Mouse (Mus musculus) limb, embryonic 15.5 days (tissue): ENCODE measurements around the gene Etv1. TPM values are rescaled to one million over a fixed set of nuclear protein-coding genes. Genes with fewer than 3 reads are reported as not detected.
"Not testable (repeated sequence)": the region's sequence is repeated elsewhere in the genome, so short reads cannot be mapped to it uniquely, and the experiment has no call there.

Experiments used
- ATAC-seq: fragments of 200-750 bp; cut with Nextera tagmentation; 2 replicates; pipeline ENCODE4 v1.8.0; 2017; ENCODE audit warnings: low read depth, moderate TSS enrichment; ENCODE audit not compliant: insufficient number of reproducible peaks, low FRiP score, low TSS enrichment
- H3K27ac ChIP-seq: fragments of 300-500 bp; sonication (generic); 2 replicates; pipeline ENCODE4 v1.5.1; 2015; ENCODE audit warnings: moderate library complexity, mild to moderate bottlenecking, inconsistent platforms
- H3K27me3 ChIP-seq: fragments of 300-500 bp; sonication (generic); 2 replicates; pipeline ENCODE4 v1.6.1; 2015; ENCODE audit warnings: inconsistent platforms
- H3K36me3 ChIP-seq: fragments of 300-500 bp; sonication (generic); 2 replicates; pipeline ENCODE4 v1.6.1; 2015; ENCODE audit warnings: inconsistent platforms
- H3K4me1 ChIP-seq: fragments of 300-500 bp; sonication (generic); 2 replicates; pipeline ENCODE4 v1.6.1; 2015; ENCODE audit warnings: inconsistent platforms
- H3K4me2 ChIP-seq: fragments of 300-500 bp; sonication (generic); 2 replicates; pipeline ENCODE4 v1.6.1; 2015; ENCODE audit warnings: mild to moderate bottlenecking, inconsistent platforms
- H3K4me3 ChIP-seq: fragments of 300-500 bp; sonication (generic); 2 replicates; pipeline ENCODE4 v1.5.1; 2015; ENCODE audit warnings: mild to moderate bottlenecking, inconsistent platforms
- H3K9ac ChIP-seq: fragments of 300-500 bp; sonication (generic); 2 replicates; pipeline ENCODE4 v1.6.1; 2015; ENCODE audit warnings: inconsistent platforms
- H3K9me3 ChIP-seq: fragments of 300-500 bp; sonication (generic); 2 replicates; pipeline ENCODE4 v1.6.1; 2016; ENCODE audit warnings: inconsistent platforms
- WGBS: fragments of 180-500 bp; shearing (Covaris S2); methylation state at CpG from one replicate; pipeline ENCODE4 v1.1.7; 2015; 5-methylcytosine and 5-hydroxymethylcytosine counted together
- polyA plus RNA-seq: library from polyadenylated mRNA; unstranded; fragments of >200 nt; fragmentation: Nextera tagmentation; extraction: Ambion mirVana; gene quantifications from 2 replicates; pipeline ENCODE4 v1.2.1, GENCODE M21; 2015

Etv1 gene
- polyA plus RNA-seq, 1 experiment from 2014 or later = 23.7 TPM

DNA sequence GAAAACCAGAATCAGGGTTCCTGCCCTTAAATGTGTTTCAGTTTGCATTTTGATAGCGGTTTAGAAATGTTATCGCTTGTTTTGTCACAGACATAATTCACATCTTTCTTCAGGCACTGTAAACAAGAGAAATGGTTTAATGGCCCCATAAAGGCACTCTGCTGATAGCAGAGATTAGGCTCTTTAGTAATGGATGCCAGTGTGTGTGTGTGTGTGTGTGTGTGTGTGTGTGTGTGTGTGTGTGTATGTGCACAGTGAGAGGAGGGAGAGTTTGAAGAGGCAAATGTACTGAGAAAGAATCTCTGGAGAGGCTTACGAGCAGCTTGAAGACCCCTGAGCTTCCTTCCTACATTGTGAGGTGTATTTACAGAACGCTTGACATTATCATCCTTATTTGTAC is 41.5 kb downstream of the Etv1 start:
- H3K36me3 ChIP-seq = no peaks in the 10 kb centered on the region
- H3K27ac ChIP-seq = no peak overlapping the region
- H3K27me3 ChIP-seq = no peaks in the 10 kb centered on the region
- ATAC-seq = no peak
- H3K4me2 ChIP-seq = no peak overlapping the region
- H3K9me3 ChIP-seq = no peaks in the 10 kb centered on the region
- no peak overlapping the region for H3K9ac ChIP-seq
- no peaks in the 10 kb centered on the region for H3K4me1 ChIP-seq
- 67% methylated on average over 4 of the region's 4 CpGs for WGBS
- H3K4me3 ChIP-seq = no peak overlapping the region

DNA sequence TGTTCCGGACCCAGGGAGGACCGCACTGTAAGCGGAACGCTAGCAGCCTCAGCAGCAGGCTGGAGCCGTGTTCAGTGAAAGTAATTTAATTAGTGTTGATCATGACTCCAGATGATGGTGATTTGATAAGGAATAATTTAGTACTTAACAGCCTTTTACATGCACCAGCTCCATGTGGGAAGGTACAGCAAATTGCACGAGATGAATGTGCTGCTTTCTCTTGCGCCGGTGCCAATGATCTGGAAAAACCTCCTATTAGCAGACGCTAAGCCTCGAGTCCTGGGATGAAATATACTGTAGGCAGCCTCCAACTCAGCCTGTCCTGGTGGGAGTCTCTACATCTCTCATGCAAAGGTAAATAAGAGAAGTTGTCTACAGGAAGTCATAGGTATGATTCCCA is 45.2 kb downstream of the Etv1 start:
- Histone ChIP-seq H3K4me3 (no peak overlapping the region), H3K27me3 (no peaks in the 10 kb centered on the region)
- 84% methylated on average over 10 of the region's 10 CpGs for WGBS

DNA sequence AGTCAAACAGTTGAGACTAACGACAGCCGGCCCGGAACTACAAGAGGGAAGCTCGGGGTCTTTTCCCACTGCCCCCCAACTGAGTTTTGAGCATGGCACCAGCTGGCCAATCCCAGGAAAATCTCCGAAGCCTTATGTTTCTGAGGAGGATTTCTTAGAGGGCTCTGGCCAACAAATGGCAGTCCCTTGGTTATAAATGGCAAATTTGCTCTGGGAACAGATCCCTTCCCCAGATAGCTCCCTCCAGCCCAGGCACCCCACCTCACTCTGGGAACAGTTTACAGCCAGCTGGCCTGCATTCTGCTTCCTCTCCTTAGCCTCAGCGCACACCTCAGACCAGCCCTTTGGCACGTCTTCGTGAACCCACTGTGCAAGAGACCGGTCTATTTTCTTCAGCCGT is 53.8 kb downstream of the Etv1 start:
- Histone ChIP-seq H3K4me3 (no peak overlapping the region), H3K27ac (no peak overlapping the region), H3K9ac (no peak overlapping the region), H3K4me1 (0 out of 2 replicates have a peak, but pooled peaks cover 4% of the 10 kb centered on the region), H3K36me3 (no peaks in the 10 kb centered on the region; the same call in 1 of the 2 replicates), H3K27me3 (no peaks in the 10 kb centered on the region), H3K9me3 (no peaks in the 10 kb centered on the region), H3K4me2 (no peak overlapping the region)
- ATAC-seq = no peak
- 81% methylated on average over 10 of the region's 10 CpGs for WGBS

More for the DNA sequence above, 45.2 kb downstream of the Etv1 start:
- no peak overlapping the region for H3K27ac ChIP-seq
- H3K9ac ChIP-seq = no peak overlapping the region
- H3K36me3 ChIP-seq = no peaks in the 10 kb centered on the region
- ATAC-seq = no peak
- no peaks in the 10 kb centered on the region for H3K4me1 ChIP-seq
- no peak overlapping the region for H3K4me2 ChIP-seq
- H3K9me3 ChIP-seq = no peaks in the 10 kb centered on the region

DNA sequence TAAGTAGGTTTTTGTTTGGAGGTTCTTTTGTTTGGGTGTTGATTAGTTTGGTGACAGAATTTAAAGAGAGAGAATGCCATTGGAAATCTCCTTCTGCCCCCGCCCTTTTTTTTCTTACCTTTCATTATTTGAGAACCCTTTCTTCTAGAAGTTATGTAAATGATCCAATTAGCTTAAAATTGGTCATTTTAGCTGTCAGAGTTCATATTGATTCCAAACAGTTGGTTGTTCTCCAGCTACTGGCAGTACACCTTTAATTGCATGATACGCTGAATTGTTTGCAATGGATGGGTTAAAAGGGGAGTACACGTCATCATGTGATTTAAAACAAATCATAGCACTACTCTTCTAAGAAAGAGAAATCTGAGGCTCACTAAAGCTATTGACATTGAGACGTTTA is 55.4 kb downstream of the Etv1 start:
- no peak for ATAC-seq

DNA sequence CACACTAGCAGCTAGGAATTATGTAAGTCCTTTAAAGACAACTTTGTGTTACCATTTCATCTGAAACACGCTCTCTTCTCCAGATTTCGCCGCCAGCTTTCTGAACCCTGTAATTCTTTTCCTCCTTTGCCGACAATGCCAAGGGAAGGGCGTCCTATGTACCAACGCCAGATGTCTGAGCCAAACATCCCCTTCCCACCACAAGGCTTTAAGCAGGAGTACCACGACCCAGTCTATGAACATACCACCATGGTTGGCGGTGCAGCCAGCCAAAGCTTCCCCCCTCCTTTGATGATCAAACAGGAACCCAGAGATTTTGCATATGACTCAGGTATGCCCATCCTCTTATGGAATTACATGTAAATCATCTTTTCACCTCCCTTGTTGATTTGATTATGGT is 55.8 kb downstream of the Etv1 start:
- H3K27ac ChIP-seq, ATAC-seq, H3K4me2 ChIP-seq, H3K4me3 ChIP-seq, H3K36me3 ChIP-seq, H3K4me1 ChIP-seq, H3K9me3 ChIP-seq, H3K9ac ChIP-seq, H3K27me3 ChIP-seq: not testable (repeated sequence)
- 88% methylated on average over 6 of the region's 8 CpGs for WGBS

More for the DNA sequence above, 55.4 kb downstream of the Etv1 start:
- H3K4me2 ChIP-seq = no peak overlapping the region
- no peak overlapping the region for H3K4me3 ChIP-seq
- H3K9me3 ChIP-seq = no peaks in the 10 kb centered on the region
- 83% methylated on average over 4 of the region's 4 CpGs for WGBS
- no peaks in the 10 kb centered on the region; the same call in 1 of the 2 replicates for H3K36me3 ChIP-seq
- no peaks in the 10 kb centered on the region for H3K27me3 ChIP-seq
- H3K4me1 ChIP-seq = 0 out of 2 replicates have a peak, but pooled peaks cover 4% of the 10 kb centered on the region
- no peak overlapping the region for H3K9ac ChIP-seq
- no peak overlapping the region for H3K27ac ChIP-seq

DNA sequence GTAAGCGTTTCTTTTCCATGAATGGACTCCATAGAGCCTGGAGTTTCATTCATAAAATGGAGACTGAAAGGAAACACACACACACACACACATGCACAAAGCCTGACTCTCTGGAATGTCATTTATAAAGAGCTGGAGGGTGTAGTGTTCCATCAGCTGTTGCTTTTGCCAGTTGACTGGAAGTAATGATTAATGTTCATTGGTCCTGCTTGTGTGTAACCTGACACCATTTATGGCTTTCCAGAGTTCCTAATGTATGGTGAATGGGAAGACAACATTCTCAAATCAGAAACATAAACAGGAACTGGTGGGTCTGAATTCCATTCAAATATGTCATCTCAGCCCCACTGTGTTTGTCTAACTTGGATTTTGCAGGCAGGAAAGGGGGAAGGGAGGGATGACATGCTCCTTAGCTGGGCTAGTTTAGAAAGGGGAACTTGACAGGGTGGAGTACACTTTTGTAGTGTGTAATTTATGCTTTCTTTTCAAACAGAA is 64.7 kb downstream of the Etv1 start:
- ATAC-seq = peak; percentile 85
- Histone ChIP-seq H3K9me3 (no peaks in the 10 kb centered on the region), H3K4me2 (no peak overlapping the region), H3K4me1 (peaks cover 9% of the 10 kb centered on the region; the same call in 1 of the 2 replicates), H3K27me3 (no peaks in the 10 kb centered on the region), H3K9ac (no peak overlapping the region), H3K27ac (no peak overlapping the region), H3K4me3 (no peak overlapping the region), H3K36me3 (no peaks in the 10 kb centered on the region)
- WGBS = 3% methylated on average over 1 of the region's 1 CpGs

DNA sequence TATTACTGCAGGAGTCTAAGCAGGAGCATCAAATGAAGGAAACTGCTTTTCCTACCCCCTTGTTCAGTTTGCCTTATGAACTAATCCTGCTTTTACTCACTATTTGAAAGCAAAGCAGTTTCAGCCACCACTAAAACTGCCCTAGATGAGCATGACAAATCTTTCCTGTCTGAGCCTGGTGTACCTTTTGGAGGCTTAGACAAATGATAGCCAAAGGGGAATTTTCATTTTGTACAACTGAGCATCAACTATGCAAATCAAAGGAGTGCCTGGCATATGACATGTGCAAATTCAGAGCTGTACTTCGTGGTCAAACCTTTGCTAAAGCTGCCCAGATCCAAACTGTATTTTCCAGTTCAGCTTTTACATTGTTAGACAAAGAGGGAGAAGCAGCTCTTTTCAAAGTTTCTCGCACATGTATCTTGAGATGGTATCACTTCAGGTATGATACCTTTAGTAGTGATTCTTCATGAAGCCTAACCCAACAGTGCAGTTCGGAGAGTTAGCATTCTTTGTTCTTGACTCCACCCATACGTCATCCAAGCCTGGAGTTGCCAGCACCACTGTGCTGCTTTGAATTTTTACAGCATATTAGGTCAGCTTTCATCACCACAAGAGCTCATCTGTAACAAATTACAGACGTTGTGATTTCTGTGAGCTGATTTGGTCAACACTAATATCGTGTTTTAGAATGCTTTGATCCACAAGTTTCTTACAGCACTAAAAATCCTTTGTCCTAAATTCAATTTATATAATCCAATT is 68.5 kb downstream of the Etv1 start:
- Histone ChIP-seq H3K9ac (no peak overlapping the region), H3K4me3 (no peak overlapping the region), H3K4me1 (peaks cover 9% of the 10 kb centered on the region; the same call in 1 of the 2 replicates), H3K4me2 (no peak overlapping the region), H3K9me3 (no peaks in the 10 kb centered on the region), H3K27me3 (no peaks in the 10 kb centered on the region), H3K36me3 (no peaks in the 10 kb centered on the region), H3K27ac (no peak overlapping the region)
- ATAC-seq = no peak
- 38% methylated on average over 6 of the region's 6 CpGs for WGBS

DNA sequence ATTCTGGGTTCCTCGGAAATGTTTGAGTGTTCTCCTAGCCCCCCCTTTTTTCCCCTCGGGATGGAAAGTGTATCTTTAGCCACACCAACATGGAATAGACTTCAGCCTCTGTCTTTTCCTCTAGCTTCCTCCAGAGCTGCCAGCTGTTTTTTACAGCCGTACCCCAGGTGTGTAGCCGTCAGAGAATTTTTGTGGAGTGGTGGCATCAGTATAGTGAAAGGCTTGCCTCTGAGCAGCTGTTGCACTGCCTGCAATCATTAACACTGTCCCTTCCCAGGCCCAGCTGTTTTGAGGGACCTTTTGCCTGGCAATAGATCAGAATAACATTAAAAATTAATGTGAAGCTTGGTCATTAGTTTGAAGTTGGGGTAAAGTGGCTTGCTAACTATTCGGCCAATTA is 70.8 kb downstream of the Etv1 start:
- Histone ChIP-seq H3K4me3 (no peak overlapping the region), H3K4me2 (no peak overlapping the region), H3K27me3 (no peaks in the 10 kb centered on the region), H3K36me3 (no peaks in the 10 kb centered on the region), H3K27ac (no peak overlapping the region), H3K4me1 (no peaks in the 10 kb centered on the region; the same call in 1 of the 2 replicates), H3K9me3 (no peaks in the 10 kb centered on the region), H3K9ac (no peak overlapping the region)
- no peak for ATAC-seq
- WGBS = 15% methylated on average over 5 of the region's 5 CpGs

DNA sequence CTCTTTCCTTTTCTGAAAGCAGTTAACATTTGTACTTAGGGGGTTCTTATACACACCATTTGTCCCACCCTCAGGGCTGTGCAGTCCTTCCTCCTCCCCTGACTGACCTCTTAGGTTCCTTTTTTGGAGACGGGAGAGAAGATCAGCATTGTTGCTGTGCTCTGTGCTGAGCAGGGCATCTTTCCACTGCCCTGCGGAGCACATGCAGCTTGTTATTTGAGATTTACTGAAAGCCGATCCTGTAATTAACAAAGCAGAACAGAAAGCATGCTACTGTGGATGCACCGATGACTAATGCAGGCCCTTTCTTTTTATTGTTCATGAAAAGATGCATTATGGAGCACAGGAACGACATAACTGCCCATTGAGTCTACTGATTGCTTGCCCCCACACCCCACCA is 75.1 kb downstream of the Etv1 start:
- H3K9me3 ChIP-seq = no peaks in the 10 kb centered on the region
- H3K27ac ChIP-seq = no peak overlapping the region
- no peak for ATAC-seq
- no peaks in the 10 kb centered on the region; the same call in 1 of the 2 replicates for H3K4me1 ChIP-seq
- peaks cover 2% of the 10 kb centered on the region; the same call in 1 of the 2 replicates for H3K36me3 ChIP-seq
- no peaks in the 10 kb centered on the region for H3K27me3 ChIP-seq
- H3K4me3 ChIP-seq = no peak overlapping the region
- 21% methylated on average over 5 of the region's 5 CpGs for WGBS
- H3K9ac ChIP-seq = no peak overlapping the region
- no peak overlapping the region for H3K4me2 ChIP-seq

DNA sequence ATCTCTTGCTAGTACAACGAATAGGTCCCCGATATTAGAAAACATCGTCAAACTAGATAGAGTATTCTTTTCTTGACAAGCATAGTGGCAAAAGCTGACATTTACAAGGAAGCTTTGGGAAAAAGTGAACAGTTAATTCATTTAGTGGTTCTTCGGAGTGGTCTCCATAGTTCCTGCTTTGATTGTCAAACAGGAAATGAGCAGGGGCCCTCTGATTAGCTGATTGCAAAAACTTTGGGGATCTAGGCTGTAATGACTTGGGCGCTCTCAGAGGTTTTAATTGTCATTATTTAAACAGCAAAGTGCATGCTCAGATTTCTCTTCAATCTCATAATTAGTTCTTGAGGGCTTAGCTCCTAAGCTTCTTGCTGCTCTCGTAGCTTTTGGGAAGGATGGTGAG is 75.6 kb downstream of the Etv1 start:
- ATAC-seq = no peak
- Histone ChIP-seq H3K36me3 (peaks cover 2% of the 10 kb centered on the region; the same call in 1 of the 2 replicates), H3K4me3 (no peak overlapping the region), H3K27ac (no peak overlapping the region), H3K4me2 (no peak overlapping the region), H3K9me3 (no peaks in the 10 kb centered on the region), H3K27me3 (no peaks in the 10 kb centered on the region), H3K4me1 (no peaks in the 10 kb centered on the region; the same call in 1 of the 2 replicates), H3K9ac (no peak overlapping the region)
- 59% methylated on average over 6 of the region's 6 CpGs for WGBS

DNA sequence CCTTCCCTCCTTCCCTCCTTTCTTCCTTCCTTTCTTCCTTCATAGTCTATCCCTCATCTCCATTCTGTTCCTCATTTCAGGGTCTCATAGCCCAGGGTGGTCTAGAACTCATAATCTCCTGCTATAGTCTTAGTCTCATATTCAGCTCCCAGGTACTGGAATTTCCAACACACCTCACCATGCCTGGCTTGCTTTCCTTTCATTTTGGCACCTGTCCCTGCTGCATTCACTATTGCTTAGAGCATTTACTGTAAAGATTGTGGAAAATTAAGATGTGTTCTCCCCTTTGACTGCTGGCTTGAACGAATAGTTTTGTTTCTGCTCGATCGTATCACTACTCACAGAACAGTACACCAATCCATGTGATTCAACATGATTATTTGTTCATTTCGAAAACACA is 80.5 kb downstream of the Etv1 start:
- H3K4me3 ChIP-seq = no peak overlapping the region
- no peaks in the 10 kb centered on the region for H3K27me3 ChIP-seq
- no peak overlapping the region for H3K27ac ChIP-seq
- no peaks in the 10 kb centered on the region for H3K4me1 ChIP-seq
- peaks cover 2% of the 10 kb centered on the region; the same call in 1 of the 2 replicates for H3K36me3 ChIP-seq
- no peak overlapping the region for H3K9ac ChIP-seq
- H3K9me3 ChIP-seq = no peaks in the 10 kb centered on the region
- WGBS = 92% methylated on average over 4 of the region's 4 CpGs
- ATAC-seq = no peak
- no peak overlapping the region for H3K4me2 ChIP-seq
